Mouse (Mus musculus) cerebellum, postnatal 10 days (tissue): ENCODE measurements around the gene Rps15.

Experiments
- DNase-seq, 2 experiments: peaks; one replicate each; pipeline ENCODE4 v3.0.0; 2021; ENCODE audit warnings: mixed read lengths in 2 of 2

Rps15 gene

GRCm38 (mm10) chr10:80260642-80261584 is 31.3 kb upstream of the Rps15 start, which contains the start of the genes Gamt and Dazap1:
TSS of gene Gamt (minus strand) at chr10:80261012.
TSS of gene Dazap1 (plus strand) at chr10:80261486.
- peak; percentile 97 to 99 for DNase-seq

- peak; percentile 97 to 98 for DNase-seq
These were observed 30.7 kb upstream of the Rps15 start for GRCm38 (mm10) chr10:80261585-80261968.

- no peak for DNase-seq
These were observed 30.1 kb upstream of the Rps15 start for GRCm38 (mm10) chr10:80262169-80262568.

GRCm38 (mm10) chr10:80262776-80263365 is 29.4 kb upstream of the Rps15 start:
- no peak for DNase-seq

DNA sequence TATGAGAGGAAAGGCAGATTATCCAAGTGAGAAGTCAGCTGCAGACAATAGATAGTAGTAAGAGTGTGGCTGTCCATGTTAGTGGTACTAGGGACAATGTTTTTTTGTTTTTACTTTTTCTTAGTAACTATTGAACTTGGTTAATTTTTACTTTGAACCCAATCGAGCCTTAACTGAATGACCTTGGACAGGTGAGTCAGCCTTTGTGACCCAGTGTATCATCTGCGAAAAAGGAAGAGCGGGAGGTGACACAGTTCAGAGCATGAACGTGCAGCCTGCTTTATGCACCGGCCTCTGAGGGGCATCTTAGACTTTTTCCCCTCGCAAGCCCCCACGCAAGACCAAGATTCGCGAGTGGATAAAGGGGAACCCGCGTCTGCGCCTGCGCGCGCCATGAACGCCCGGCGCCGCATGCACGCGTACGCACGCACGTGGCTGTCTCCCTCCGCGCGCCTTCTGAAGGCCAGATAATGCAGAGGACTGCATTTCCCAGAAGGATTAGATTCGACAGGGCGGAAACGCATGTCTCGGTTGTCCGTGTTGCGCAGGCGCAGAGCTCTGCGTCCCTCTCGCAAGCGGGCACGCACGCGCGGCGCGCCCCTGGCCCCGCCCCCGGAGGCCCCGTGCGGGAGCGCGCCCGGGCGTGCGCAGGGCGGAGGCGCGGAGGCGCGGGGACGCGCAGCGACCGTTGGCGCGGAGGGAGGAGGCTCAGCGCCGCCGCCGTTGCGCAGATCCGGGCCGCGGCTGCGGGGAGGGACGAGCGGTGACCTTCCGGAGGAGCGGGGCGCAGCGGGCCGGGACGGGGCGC is 27.7 kb upstream of the Rps15 start:
- peak; percentile 99 to 100 for DNase-seq

GRCm38 (mm10) chr10:80265149-80265486 is 27.1 kb upstream of the Rps15 start:
- no peak for DNase-seq

GRCm38 (mm10) chr10:80270099-80270498 is 22.2 kb upstream of the Rps15 start:
- no peak for DNase-seq

GRCm38 (mm10) chr10:80270734-80271181 is 21.5 kb upstream of the Rps15 start:
- DNase-seq: peak; percentile 52 to 62

GRCm38 (mm10) chr10:80271186-80271843 is 20.9 kb upstream of the Rps15 start:
- DNase-seq: no peak

DNA sequence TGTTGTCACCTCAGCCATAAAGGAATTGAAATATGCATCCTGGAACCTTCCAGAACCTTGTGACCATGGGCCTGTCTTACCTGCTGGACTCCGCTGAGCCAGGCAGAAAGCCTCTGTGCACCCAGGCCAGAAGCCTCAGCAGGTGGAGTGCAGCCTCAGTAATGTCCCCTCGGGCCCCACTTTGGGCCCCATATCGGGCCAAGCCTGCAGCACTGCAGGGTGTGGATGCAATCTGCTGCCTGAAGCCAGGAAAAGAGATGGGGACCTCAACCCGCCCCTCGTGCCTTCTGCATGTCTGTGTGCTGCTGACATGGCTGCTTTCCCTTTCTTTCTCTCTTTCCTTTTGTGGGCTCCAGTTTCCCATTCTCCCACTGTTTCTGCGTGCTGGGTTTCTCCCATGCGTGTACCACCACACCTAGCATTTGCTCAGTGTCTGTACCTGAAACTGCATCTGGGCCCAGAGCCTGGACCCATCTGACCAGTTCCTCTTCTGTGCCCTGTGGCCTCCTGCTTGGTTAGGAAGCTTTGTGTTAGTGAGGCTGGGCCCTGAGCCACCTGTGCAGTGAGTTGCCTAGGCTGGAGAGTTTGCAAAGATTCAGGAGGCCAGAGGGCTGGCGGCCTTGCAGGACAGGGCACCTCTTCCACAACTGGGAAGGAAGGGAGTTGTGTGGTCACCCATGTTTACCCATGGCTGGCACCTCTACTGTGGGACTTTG is 20.2 kb upstream of the Rps15 start:
- DNase-seq: no peak

GRCm38 (mm10) chr10:80273847-80274246 is 18.4 kb upstream of the Rps15 start:
- no peak for DNase-seq

DNA sequence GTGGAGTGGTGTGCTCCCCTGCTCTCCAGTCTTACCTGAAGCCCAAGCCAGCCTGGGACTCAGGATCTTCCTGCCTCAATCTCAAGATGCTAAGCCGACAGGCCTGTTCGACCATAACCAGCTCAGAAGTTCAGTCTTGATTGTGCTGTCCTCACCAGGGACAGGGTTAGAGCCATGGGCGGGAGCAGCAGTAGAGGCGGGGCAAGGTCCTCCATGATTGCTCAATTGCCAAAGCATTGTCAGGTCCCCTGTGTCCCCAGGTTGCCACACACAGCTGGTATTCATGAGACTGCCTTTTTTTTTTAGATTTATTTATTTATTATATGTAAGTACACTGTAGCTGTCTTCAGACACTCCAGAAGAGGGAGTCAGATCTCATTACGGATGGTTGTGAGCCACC is 16.0 kb upstream of the Rps15 start:
- no peak for DNase-seq

- DNase-seq: no peak
These were observed 13.9 kb upstream of the Rps15 start for GRCm38 (mm10) chr10:80278390-80278789.

- no peak for DNase-seq
These were observed 13.0 kb upstream of the Rps15 start for GRCm38 (mm10) chr10:80279273-80279672.

GRCm38 (mm10) chr10:80281304-80281703 is 10.9 kb upstream of the Rps15 start:
- DNase-seq: no peak

DNA sequence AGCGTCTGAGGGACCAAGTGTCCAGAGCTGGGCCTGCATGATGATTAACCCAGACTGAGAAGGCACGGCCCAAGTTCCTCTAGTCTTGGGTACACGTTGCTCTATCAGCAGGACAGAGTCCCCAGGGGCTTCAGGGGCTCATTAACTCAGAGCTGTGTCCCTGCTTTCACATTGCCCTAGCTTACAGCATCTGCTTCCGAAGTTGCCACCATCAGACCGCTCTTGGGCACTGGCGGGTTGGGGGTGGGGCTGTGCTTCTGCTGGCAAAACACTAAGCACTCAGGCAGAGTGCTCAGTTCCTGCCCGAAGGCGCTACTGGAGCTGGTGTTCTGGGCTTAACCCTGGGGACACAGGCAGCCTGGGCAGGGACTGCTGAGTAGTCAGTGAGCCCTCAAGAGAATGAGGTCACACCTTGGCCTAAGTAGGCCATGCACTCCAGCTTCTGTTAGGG is 10.3 kb upstream of the Rps15 start:
- DNase-seq: peak in 1 of 2 experiments; percentile 59

GRCm38 (mm10) chr10:80282481-80283441 is 9.5 kb upstream of the Rps15 start:
- peak in 1 of 2 experiments; percentile 34 for DNase-seq

GRCm38 (mm10) chr10:80285222-80286070 is 6.8 kb upstream of the Rps15 start:
- no peak for DNase-seq

DNA sequence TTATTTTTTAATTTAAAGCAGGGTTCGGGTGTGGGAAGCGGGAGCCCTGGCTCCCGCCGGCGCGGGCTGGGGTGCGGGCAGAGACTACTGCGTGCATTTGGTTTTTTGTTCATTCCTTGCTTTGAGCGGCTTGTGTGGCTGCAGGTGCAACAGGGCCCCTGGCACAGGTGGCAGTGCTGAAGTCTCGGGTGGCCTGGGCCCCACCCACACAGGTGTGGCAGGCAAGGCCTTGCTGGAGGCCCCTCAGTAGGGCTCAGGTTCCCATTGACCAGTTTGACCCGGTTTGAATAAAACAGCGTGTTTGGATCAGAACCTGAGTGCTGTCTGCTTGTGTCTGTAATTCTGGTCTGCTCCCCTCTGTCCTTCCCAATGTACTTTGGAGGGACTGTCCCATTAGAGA is 4.2 kb upstream of the Rps15 start:
- DNase-seq: no peak

DNA sequence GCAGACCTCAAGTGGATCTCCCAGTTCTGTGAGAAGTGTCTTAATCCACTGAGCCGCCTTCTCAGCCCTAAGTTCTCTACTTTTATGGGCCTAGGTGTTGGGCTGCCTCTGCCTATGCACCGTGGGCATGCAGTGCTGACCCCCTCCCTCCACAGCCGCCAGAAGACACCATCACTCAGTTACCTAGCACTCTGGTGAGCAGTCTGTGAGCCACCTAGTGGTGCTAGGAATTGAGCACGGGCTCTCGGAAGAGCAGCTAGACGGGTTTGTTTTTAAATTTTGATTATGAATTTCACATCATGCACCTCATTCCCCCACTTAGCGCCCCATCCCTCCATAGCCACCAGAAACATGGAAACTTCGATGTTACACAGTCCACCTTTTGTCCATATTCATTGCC is 3.6 kb upstream of the Rps15 start:
- DNase-seq: no peak
